Mouse (Mus musculus): ENCODE results near the gene Prkar2a. TPM values are rescaled to one million over a fixed set of nuclear protein-coding genes. Genes with fewer than 3 reads are reported as not detected.

Prkar2a gene
- polyA plus RNA-seq, 1 experiment: 0.21 TPM

DNA sequence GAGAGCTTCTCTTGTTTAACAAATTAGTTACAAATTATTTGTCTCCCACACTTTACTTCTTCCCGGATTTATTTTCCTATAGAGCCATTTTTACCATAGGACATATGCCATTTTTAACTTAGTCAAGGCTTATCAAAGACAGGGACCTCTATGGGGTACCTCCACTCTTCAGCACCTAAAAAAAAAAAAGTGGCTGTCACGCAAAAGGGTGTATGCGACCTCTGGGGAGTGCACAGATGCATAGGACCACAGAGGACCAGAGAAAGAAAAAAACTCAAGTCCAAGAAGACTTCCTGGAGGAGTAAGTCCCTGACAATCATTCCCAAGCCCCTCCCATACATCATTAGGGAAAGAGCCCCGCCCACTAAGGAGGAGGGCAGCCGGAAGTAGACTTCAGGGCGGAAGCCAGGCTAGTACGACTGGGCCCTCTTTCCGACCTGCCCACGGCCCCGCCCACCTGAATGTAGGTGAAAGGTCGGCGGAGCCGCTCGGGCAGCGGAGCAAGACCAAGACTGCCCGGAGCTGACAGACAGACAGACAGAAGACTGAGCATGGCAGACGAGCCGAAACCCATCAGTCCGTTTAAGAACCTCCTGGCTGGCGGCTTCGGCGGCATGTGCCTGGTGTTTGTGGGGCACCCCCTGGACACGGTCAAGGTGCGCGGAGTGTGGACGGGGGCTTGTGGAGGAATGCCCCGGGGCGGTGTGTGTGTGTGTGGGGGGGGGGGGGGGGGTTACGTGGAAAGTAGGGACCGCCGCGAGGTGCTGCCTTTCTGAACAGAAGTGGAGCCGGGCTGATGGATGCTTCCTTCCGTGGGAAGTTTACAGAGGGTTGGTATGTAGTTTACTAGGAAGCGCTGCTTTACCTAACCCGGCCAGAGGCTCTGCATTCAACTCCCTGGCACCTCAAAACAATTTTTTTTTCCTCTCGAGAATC lies 27.2 kb upstream of the Prkar2a start, which contains the start of gene Slc25a20:
Gene Slc25a20, plus strand, starts transcription at position 412 of the 936 bp plus-strand sequence.
- Histone ChIP-seq H3K36me3 (ENCODE audit: control insufficient read depth) (no peaks in the 10 kb centered on the region), H3K27me3 (ENCODE audit: control insufficient read depth) (no peaks in the 10 kb centered on the region), H3K4me1 (ENCODE audit: control insufficient read depth) (peaks cover 24% of the 10 kb centered on the region), H3K4me3 (replicated peaks) (peak within 1 kb of the TSS; percentile 69), H3K9me3 (ENCODE audit: control insufficient read depth, low read length) (no peaks in the 10 kb centered on the region)
- TF ChIP-seq TAL1 (IDR thresholded peaks at IDR 0.05; ENCODE audit: low read length) (no peak), GATA1 (IDR thresholded peaks at IDR 0.05; ENCODE audit: low read length) (no peak)

DNA sequence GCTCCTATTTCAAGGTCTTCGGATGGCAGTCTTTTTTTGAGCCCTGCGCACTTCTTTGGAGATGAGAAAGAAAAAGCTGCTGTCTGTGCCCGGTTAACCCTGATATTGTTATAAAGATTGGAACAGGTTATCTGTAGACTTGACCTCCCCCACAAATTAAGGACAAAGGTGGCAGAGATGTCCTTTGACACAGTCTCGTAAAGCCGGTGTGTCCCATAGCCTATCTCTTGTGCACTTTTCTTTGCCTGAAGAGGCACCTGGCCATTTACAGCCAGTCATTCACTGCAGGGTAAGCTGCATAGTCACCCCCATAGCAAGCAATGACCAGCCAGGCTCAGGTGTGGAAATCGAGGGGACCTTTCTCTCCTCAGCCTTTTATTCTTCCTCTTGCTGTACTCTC lies 26.5 kb upstream of the Prkar2a start:
- Histone ChIP-seq H3K4me1 (ENCODE audit: control insufficient read depth) (peaks cover 24% of the 10 kb centered on the region), H3K27me3 (ENCODE audit: control insufficient read depth) (no peaks in the 10 kb centered on the region), H3K4me3 (replicated peaks) (peak overlapping the region; percentile 69), H3K9me3 (ENCODE audit: control insufficient read depth, low read length) (no peaks in the 10 kb centered on the region), H3K36me3 (ENCODE audit: control insufficient read depth) (no peaks in the 10 kb centered on the region)
- TF ChIP-seq TAL1 (IDR thresholded peaks at IDR 0.05; ENCODE audit: low read length) (no peak), GATA1 (IDR thresholded peaks at IDR 0.05; ENCODE audit: low read length) (no peak)

DNA sequence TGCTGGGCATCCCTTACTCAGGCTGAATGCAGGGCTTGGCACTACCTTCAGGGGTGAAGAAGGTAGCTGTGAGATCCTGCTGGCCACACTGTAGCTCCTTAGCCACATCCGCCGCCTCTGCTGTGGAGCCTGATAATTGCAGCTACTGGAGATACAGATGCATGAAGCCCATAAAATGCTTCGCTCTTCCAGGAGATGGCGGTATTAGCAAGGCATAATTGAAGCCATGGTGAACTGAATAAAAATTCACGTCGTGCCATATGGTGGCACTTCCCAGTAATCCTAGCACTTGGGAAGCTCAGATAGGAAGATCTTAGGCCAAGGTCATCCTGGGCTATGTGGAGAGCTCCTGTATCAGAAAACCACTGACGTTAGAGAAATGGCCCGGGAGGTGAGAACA lies 19.2 kb upstream of the Prkar2a start:
- H3K4me3 ChIP-seq (replicated peaks): no peak overlapping the region
- no peak for TF ChIP-seq TAL1 (IDR thresholded peaks at IDR 0.05; ENCODE audit: low read length)
- TF ChIP-seq GATA1 (IDR thresholded peaks at IDR 0.05; ENCODE audit: low read length): no peak
- H3K36me3 ChIP-seq (ENCODE audit: control insufficient read depth): peaks cover 14% of the 10 kb centered on the region
- no peaks in the 10 kb centered on the region for H3K27me3 ChIP-seq (ENCODE audit: control insufficient read depth)
- no peaks in the 10 kb centered on the region for H3K9me3 ChIP-seq (ENCODE audit: control insufficient read depth, low read length)
- H3K4me1 ChIP-seq (ENCODE audit: control insufficient read depth): no peaks in the 10 kb centered on the region

DNA sequence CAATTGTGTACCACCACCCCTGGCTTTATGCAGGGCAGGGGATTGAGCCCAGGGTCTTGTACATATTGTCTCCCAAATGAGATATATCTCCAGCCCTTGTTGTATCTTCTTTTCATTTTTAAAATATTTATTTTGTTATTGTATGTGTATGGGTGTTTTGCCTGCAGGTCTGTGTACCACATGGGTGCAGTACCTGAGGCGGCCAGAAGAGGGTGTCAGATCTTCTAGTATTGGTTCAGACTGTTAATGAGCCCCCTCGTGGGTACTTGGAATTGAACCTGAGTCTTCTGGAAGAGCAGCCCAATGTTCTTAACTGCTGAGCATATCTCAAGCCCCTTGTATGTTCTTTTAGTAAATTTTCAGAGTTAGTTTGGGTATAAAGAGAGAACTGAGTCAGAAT lies 16.0 kb upstream of the Prkar2a start:
- no peaks in the 10 kb centered on the region for H3K4me1 ChIP-seq (ENCODE audit: control insufficient read depth)
- peaks cover 20% of the 10 kb centered on the region for H3K36me3 ChIP-seq (ENCODE audit: control insufficient read depth)
- H3K27me3 ChIP-seq (ENCODE audit: control insufficient read depth): no peaks in the 10 kb centered on the region
- TF ChIP-seq TAL1 (IDR thresholded peaks at IDR 0.05; ENCODE audit: low read length): no peak
- TF ChIP-seq GATA1 (IDR thresholded peaks at IDR 0.05; ENCODE audit: low read length): no peak
- H3K9me3 ChIP-seq (ENCODE audit: control insufficient read depth, low read length): no peaks in the 10 kb centered on the region
- no peak overlapping the region for H3K4me3 ChIP-seq (replicated peaks)

DNA sequence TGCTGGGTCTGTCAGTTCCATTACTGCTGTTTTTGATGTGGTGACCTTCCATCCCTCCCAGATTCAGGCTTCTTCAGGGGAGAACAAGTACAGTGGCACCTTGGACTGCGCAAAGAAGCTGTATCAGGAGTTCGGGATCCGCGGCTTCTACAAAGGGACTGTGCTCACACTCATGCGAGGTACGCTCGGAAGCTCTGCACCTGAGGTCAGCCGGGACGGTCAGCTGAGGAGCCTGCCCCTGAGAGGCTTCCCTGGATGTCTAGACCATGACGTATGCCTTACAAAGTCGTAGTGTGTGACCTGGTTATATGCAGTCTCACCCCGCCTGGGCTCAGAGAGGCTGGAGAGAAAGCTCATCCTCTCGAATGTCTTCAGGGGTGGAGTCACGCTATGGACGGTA lies 9.1 kb upstream of the Prkar2a start:
- no peaks in the 10 kb centered on the region for H3K9me3 ChIP-seq (ENCODE audit: control insufficient read depth, low read length)
- peaks cover 25% of the 10 kb centered on the region for H3K36me3 ChIP-seq (ENCODE audit: control insufficient read depth)
- TF ChIP-seq GATA1 (IDR thresholded peaks at IDR 0.05; ENCODE audit: low read length) (no peak), TAL1 (IDR thresholded peaks at IDR 0.05; ENCODE audit: low read length) (no peak)
- H3K27me3 ChIP-seq (ENCODE audit: control insufficient read depth): no peaks in the 10 kb centered on the region
- no peak overlapping the region for H3K4me3 ChIP-seq (replicated peaks)
- H3K4me1 ChIP-seq (ENCODE audit: control insufficient read depth): no peaks in the 10 kb centered on the region

DNA sequence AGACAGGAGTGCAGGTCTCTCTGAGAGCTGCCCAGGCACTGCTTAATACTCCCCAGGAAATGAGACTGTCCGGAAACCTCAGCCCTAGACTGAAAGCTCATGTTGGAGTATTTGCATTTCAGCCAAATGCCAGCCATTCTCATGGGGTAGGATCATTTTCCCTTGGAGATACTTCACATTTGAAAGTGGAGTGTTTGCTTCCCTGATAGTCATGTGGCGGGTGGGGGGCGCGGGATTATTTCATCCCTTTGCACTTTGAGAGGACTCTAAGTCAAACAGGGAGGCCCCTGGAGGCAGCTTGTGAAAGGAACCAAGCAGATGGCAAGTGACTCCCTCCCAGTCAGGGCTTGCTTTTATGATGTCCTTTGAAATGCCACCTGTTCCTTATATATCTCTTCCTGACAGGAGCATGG lies 2.6 kb upstream of the Prkar2a start:
- TF ChIP-seq TAL1 (IDR thresholded peaks at IDR 0.05; ENCODE audit: low read length): no peak
- Histone ChIP-seq H3K4me1 (ENCODE audit: control insufficient read depth) (peaks cover 10% of the 10 kb centered on the region), H3K4me3 (replicated peaks) (no peak overlapping the region), H3K36me3 (ENCODE audit: control insufficient read depth) (peaks cover 5% of the 10 kb centered on the region), H3K27me3 (ENCODE audit: control insufficient read depth) (peaks cover 13% of the 10 kb centered on the region), H3K9me3 (ENCODE audit: control insufficient read depth, low read length) (no peaks in the 10 kb centered on the region)

DNA sequence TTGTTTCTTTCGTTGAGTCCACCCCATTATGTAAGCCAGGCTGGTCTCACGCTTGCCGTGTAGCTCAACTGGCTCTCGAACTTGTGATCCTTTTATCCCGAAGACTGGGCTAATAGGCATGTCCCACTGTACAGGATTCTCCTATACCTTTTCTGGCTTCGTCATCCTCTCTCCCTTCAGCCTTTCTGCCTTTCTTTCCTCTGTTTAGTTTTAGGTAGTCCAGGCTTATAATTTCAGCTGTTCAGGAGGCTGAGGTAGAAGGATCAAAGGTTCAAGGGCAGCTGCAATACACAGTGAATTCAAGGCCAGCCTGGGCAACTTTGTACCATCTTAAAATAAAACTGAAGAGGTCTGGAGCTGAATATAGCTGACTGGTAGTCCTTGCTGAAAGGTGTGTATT lies 1.9 kb upstream of the Prkar2a start:
- Histone ChIP-seq H3K36me3 (ENCODE audit: control insufficient read depth) (peaks cover 2% of the 10 kb centered on the region), H3K4me1 (ENCODE audit: control insufficient read depth) (peaks cover 16% of the 10 kb centered on the region), H3K9me3 (ENCODE audit: control insufficient read depth, low read length) (no peaks in the 10 kb centered on the region), H3K4me3 (replicated peaks) (no peak overlapping the region), H3K27me3 (ENCODE audit: control insufficient read depth) (peaks cover 20% of the 10 kb centered on the region)
- TF ChIP-seq GATA1 (IDR thresholded peaks at IDR 0.05; ENCODE audit: low read length) (no peak), TAL1 (IDR thresholded peaks at IDR 0.05; ENCODE audit: low read length) (no peak)

DNA sequence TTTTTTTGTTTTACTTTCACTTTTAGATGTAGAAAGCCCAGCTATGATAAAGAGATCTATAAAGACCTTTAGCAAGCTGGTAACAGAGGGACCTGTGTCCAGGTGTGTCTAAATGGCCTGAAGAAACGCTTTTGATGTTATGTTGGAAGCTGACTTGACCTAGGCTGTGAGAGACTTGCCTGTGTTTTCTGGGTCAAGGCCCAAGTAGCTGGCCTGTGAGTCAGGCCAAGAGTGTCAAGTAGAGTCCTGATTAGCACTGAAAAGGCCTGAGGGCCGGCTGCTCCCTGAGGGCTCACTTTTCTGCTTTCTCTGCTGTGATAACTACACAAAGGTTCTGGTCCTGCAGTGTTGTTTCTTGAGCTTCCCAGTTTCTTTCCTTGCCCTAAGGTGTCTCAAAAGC lies 1.4 kb upstream of the Prkar2a start:
- H3K4me1 ChIP-seq (ENCODE audit: control insufficient read depth): peaks cover 21% of the 10 kb centered on the region
- H3K36me3 ChIP-seq (ENCODE audit: control insufficient read depth): no peaks in the 10 kb centered on the region; the same call in 1 of the 2 replicates
- no peak overlapping the region for H3K4me3 ChIP-seq (replicated peaks)
- peaks cover 25% of the 10 kb centered on the region for H3K27me3 ChIP-seq (ENCODE audit: control insufficient read depth)
- no peak for TF ChIP-seq TAL1 (IDR thresholded peaks at IDR 0.05; ENCODE audit: low read length)
- TF ChIP-seq GATA1 (IDR thresholded peaks at IDR 0.05; ENCODE audit: low read length): no peak
- H3K9me3 ChIP-seq (ENCODE audit: control insufficient read depth, low read length): no peaks in the 10 kb centered on the region

DNA sequence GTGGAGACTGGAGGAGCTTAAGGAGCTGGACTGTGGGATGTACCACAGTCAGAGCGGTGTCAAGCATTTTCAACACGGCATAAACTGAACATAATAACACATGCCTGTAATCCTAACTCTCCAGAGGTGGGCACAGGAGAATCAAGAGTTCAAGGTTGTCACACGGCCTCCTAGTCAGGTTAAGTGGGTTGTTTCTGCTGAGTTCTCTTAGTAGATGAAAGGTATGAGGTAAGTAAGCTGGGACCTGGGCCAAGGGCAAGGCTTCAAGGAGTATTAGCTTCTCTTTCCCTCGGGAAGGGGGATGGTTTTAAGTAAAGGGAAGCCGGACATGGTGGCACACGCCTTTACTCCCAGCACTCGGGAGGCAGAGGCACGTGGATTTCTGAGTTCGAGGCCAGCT lies 663 bp upstream of the Prkar2a start:
- Histone ChIP-seq H3K27me3 (ENCODE audit: control insufficient read depth) (peaks cover 33% of the 10 kb centered on the region), H3K36me3 (ENCODE audit: control insufficient read depth) (no peaks in the 10 kb centered on the region; the same call in 1 of the 2 replicates), H3K4me1 (ENCODE audit: control insufficient read depth) (peaks cover 29% of the 10 kb centered on the region), H3K4me3 (replicated peaks) (no peak overlapping the region), H3K9me3 (ENCODE audit: control insufficient read depth, low read length) (no peaks in the 10 kb centered on the region)
- TF ChIP-seq GATA1 (IDR thresholded peaks at IDR 0.05; ENCODE audit: low read length) (no peak), TAL1 (IDR thresholded peaks at IDR 0.05; ENCODE audit: low read length) (no peak)

Data from erythroblast, embryonic 14.5 days (primary cell).